Mouse (Mus musculus) mouse embryonic stem cell (cell line): Measurements from ENCODE around the gene Apba2.

Experiments used
- in situ Hi-C, 2 experiments: fragments of 300-500 bp; cut with MboI; formaldehyde crosslinking; loops; 1 replicate in 1 of 2; 3 replicates in 1 of 2; pipeline ENCODE4 v1.14.3; 2019 to 2020; ENCODE audit warnings: low sequenced_read_pairs in 2 of 2, low pct_unique_long_range_greater_than_20kb in 1 of 2, mixed read lengths in 1 of 2; ENCODE audit not compliant: unreplicated experiment in 1 of 2

Apba2 gene

DNA sequence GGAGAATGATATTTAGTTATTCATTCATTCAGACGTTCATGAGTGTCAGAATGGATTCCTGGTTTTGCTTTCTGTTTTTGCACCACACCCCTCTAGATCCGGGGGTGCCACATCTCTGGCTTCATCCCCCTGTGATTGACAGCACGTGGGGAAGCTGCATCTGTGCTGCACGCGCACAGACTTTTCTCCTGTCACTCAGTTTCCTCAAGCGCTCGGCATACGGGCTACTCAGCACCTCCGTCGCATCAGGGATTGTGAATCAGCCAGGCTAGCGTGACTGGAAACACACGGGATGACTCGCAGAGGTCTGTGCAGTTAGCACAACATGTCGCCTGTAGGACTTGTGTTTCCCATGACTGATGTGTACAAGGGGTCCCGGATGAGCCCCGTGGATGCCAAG, 72.6 kb downstream of the Apba2 start:
- in situ Hi-C loops = no loop called here

DNA sequence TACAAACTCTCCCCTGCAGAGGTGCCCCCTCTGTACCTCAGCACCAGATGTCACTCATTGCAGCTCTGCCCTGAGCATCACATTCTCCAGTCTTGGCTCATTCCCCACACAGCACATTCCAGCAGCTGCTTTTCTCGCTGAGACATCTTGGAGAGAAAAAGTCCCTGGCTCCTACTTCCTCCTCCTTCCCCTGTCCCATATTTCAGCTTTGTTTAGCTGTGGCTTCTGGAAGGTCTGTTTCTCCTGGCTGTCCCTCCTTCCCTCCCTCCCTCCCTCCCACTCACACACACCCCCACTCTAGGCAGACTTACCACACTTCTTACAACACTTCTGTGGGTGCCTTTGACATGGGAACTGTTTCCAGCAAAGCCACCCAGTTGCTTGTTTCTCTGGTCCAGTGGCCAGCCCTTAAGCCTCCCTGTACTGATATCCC, 75.0 kb downstream of the Apba2 start:
- in situ Hi-C loops = no loop called here

DNA sequence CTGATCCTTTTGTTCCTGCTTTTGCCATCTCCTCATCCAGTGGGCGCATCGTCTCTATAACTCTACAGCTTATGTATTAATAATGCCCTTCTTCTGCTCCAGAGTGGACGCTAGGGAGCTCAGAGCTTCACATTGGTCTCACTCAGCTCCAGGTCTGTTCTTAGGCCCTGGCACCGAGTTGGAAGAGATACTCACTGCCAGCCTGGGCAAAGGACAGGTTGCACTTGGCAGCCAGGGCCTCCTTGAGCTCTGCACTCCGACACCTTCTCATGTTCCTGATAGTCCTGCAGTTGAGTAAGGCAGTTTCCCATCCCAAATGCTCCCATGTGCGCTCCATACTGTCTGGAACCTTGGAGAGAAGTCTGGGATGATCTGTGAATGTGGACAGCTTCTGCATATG, 76.7 kb downstream of the Apba2 start:
- in situ Hi-C loops = no loop called here

DNA sequence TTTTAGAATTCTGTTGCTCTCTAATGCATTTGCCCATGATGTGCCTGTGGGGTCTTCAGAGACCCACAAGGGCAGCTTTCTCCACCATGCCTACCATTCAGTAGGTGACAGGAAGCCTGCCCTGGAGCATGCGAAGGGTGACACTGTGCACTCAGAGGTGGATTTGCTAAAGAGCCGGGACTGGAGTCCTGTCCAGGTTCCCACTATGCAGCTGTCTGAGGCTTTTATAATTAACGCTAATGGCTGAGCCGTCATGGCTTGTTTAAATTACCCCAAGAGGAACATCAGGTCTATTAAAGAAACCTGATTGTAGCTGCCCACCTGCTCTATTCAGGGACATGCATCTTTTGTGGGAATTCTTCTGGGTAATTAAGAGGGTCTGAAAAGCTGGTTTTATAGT, 78.4 kb downstream of the Apba2 start:
- in situ Hi-C loops = no loop called here

DNA sequence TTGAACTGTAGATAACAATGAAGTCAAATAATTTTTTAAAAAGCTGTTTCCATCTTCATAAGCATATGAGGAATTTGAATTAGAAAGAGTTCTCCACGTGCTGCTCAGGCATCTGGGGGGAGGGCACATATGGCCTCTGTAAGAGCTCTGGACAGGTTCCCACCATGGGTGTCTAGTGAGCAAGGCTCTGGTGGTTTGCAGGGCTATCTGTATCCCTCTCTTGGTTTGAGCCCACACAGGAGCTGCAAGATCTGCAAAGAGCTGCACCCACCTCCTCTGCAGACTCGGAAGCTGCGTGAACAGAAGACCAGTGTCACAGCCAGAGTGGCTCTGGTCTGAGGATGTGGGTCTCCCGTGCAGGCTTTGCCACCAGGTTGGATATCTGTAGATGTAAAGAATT, 78.8 kb downstream of the Apba2 start:
- in situ Hi-C loops = no loop called here

DNA sequence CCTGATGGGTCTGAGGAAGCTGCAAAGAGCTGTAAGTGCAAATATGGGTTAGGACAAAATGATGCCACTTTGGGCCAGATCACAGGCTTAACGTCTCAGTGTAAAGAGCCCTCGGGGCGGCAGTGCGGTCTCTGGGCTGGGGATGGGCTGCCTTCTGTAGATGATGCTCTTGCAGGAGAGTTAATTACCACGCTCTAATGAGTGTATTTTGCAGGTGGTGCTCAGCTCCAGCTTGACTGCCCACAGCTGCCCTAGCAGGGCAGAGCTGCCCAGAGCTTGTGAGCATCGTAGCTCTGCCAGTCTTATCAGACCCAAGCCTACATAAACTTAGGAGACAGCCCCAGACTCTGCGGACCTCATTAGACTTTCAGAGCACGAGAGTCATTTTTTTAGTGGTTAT, 80.9 kb downstream of the Apba2 start:
- in situ Hi-C loops = no loop called here

DNA sequence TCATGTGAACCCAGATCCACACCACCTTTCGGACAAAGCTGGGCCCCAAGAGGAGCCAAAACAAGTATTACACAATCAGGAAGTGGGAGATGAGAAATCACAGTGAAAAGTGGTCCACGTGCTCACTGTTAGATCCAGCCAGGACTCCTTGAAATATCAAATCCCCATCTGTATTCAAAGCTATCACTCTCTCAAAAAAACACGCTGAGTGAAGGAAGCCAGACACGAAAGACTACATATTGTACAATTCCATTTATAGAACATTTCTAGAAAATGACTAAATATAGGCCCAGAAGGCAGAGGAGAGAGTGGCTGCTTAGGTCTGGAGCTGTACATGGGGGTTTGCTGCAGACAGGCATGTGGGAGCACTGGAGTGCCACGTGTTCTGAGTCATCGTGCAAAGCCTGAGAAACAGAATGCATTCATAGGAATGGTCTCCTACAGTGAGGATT, 82.2 kb downstream of the Apba2 start:
- in situ Hi-C loops = no loop called here

DNA sequence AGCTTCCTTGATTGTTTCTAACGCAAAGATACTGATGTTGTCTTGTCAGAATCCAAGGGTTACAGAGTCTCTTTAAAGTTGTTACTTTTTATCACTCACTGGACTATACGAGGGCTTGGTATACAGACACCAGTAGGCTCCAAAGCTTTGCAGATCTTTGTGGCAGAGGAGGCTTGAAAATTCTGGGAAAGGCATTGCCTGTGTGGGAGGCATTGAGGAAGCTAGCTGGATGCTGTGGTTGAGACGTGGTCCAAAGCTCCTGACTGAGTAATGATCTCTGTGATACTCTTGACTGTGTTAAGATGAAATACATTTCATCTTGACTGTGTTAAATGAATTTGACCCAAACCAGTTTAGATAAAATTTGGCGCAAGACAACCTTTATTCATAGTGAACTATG, 84.6 kb downstream of the Apba2 start:
- in situ Hi-C loops = no loop called here

DNA sequence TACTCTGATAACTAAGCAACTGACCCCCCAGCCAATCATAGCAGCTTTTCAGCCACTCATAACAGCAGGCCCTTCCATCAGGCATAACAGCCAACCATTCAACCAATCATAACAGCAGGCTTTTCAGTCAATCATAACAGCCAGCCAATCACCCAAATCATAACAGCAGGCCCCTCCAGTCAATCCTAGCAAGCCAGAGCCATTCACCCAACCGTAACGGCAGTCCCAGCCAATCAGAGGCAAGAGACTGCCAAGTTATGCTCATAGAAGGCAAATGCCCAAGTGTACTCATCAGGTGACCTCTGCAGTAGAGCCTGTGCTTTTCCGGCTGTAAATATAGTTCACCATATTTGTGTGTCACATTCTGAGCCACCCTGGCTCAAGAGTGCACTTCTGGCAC, 85.1 kb downstream of the Apba2 start:
- in situ Hi-C loops = no loop called here

DNA sequence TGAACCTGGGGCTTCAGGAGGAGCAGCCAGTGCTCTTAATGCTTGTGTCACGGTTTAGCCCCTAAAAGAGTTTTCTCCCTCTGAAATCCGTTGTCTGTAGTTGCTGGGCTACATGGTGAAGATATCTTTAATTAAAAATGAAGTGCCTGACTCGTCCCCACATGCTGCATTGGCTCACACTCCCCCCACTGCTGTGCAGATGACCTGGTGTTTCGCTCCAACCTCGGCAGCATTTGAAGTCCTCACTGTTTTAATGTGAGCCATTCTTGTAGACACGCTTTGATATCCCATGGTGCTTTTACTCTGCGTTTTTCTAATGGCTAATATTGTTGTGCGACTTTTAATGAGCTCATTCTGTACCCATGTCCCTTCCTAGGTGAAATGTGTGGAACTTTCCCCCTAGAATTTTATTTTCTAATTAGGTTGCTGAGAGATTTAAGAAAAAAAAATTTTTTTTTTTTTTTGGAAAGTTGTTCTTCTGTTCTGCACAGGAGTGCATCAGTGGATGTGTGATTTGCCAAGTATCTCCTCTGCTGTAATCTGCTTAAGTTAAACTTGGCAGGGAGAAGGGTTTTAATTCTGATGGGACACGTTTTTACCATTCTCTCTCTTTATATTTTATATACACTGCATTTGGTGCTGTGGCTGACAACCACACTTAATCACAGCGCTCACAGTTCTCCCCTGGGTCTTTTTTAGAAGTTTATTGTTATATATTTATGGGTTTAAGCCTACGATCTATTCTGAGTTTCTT, 87.3 kb downstream of the Apba2 start:
- in situ Hi-C loops = no loop called here

DNA sequence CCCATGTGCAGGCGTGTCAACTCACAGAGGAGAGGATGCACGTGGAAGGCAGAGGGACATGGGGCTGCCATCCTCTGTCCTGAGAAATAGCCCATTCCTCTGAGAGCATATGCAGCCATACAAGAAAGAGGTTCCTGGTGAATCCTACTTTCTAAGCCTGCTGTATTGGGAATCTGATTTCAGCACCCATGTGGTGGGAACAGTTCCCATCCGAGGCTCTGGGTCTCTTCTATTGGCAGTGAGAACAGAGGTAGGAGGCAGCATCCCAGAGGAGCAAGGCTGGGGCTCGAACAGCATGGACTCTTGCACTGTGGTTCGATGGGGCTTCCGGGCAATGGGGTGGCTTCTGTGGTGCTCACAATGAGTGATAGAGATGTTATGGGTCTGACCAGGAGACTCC, 93.8 kb downstream of the Apba2 start:
- in situ Hi-C loops = no loop called here

DNA sequence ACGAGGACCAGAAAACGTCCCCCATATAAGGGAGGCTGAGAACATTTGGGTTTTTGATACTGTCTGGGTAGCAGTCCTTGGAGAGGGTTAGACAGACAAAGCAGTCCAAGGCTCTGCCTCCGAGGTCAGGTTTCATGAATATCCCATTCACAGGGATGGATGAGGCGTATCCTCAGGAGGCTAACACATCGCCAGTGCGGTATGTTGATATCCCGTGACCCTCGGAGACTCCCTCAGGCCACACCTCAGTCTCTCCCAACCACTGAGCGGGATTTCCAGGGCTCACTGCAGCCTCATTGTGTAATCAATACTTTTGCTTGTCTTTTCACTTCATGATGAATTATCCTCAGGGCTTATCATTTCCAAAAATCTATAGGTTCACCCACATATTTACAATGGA, 95.1 kb downstream of the Apba2 start:
- in situ Hi-C loops = no loop called here

DNA sequence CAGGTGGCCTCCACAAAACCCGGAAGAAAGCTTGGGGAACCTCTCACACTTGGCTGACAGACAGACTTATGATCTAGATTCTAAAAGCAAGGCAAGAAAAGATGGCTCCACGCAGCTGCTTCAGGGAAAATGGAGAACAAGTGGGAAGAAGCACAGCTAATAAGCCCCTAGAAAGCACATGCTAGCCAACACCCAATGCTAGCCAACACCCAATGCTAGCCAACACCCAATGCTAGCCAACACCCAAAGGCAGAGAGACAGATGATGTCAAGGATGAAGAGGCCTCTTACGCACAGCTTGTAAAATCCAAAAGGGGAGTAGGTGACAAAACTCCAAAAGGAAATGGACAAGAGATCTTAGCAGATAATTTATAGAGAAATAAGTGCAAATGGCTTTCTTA, 108.4 kb downstream of the Apba2 start:
- in situ Hi-C loops = no loop called here

DNA sequence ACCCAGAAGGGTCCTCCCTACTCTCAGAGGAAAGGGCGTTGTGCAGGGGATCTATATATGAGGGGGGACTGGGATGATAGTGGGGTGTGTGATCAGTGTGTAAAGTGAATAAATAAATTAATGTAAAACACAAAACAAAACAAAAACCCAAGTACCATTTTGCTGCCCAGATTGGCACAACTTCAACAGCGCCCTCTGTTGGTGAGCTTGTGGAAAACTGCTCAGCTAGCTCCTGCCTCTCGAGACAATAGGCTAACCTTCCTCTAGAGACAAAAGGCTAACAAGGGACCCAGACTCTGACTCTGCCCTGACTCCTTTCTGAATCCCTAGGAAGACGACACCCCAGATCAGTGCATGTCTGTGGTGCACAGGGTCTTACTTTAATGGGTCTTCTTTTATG, 109.4 kb downstream of the Apba2 start:
- in situ Hi-C loops = no loop called here

DNA sequence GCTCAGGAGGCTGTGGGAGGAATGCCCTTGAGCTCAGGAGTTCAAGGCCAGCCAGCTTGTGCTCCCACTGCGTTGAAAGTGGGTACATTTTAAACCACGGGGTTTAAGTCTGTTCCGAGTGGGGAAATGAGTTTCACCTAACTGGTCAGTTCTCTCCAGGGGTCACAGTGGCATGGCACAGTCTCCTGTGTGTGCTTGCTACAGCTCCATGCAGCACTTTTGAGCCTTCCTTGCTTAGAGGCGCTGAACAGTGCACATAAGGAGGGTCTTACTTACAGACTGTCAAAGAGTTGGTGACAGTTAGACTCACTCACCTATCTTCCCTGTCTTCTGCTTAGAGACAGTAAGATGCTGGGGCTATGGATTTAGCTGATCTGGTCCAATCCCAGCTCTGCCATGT, 117.8 kb downstream of the Apba2 start:
- in situ Hi-C loops = no loop called here

DNA sequence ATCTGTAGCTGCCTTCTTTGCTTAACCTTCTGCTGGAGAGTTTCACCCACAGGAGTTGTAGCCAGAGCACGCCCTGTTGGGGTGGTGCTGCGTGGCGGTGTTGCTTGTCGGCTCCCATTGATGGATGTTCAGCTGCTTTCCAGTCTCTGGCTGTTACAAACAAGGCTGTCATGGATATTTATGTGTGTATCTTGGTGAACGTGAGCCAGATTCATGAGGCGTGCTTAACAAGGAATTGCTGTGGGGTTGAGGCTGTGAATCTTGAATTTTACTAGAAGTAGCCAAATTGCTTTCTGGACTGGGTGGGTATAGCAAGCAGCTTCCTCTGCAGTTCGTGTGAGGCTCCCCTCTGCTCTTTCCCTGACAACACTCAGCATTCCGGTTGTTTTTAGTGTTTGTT, 125.0 kb downstream of the Apba2 start:
- in situ Hi-C loops = no loop called here

DNA sequence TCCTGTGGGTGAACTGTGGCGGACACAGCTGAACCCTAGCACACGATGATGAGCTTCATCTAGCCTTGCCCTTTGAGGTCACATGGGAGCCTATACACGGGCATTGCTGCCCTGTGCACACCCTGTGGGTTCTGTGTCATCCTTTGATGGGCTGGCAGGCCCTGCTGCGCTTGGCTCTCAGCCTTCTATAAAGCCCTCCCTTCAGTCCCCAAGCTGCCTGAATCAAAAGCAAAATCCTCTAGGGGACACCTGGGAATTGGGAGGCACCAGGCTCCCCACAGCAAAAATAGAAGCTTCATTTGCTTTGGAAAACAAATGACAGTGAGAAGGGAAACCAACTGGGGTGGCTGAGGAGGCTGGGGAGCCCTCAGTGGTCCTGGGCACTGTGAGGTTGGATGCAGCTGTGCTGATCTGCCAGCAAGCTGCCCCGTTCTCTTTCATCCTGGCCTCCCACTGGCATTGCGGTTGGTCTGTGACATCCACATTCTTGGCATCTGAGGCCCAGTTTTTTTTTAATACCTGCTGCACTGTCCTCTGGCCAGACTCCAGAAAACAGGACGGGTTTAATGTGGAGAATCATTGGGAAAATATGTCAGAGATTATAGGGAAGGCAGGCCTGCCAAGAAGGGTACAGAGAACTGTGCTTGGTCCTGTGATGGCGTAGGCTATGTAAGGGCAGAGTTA, 126.6 kb downstream of the Apba2 start:
- in situ Hi-C loops = no loop called here

DNA sequence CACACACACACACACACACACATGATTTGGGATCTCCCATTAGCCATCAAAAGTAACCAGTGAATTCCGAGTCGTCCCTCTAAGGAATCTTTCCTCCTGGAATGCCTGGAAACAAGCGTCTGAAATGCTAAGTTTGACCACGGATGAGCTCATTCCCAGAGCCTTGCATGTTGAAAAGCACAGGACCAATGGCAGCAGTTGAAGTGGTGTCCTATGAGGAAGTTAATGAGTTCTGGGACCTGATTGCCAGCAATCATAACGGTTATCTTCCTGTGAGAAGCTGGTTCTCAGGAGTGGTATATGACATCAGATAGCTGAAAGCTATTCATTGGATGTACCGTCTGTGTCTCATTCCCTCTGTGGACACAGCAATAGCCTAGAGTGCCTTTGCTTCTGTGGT, 129.2 kb downstream of the Apba2 start:
- in situ Hi-C loops = no loop called here

DNA sequence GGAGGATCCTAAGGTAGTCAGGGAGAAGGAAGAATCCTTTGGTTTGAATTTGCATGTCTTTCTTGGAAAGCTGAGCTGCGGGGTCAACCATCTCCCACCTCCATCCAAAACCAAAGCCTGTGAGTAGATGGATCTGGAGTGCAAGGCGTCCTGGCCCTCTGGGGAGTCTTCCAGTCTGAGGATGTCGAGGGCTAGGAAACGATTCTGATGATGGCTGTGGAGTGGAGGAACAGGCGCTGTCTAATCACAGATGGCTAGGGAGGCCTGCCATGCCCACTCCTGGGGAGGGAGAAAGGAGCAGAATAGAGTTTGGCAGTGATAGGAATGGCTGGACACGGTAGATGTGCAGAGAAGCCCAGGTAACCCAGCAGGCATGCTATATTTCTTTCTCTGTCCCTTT, 129.6 kb downstream of the Apba2 start:
- in situ Hi-C loops = no loop called here

DNA sequence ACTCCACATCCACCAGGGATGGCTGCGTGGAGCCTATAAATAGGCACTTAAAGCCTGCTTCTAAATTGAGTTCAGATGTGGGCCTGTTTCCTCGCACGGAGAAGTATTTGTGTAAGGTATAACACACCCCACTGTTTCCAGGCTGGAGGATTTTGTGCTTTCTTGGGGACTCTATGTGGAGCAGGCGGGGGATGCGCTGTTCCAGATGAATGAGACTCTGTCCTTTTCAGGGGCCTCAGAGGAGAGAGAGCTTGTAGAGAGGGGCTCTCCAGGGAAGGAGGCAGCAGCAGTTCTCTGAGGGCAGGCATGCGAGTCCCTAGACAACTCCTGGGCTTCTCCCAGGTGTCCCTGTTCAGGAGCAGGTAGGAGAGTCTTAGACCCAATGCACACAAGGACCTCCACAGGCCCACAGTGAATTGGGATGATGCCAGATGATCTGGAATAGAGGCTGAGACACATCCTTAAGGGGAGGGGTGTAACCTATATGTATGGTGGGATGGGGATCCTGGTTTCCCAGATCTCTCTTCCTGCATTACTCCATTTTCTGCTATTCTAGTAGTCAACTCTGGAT, 130.4 kb downstream of the Apba2 start:
- in situ Hi-C loops = no loop called here
